Mouse (Mus musculus) stomach, postnatal 0 days (tissue): ENCODE data around the gene Scfd1.

ENCODE experiments used
- CTCF ChIP-seq: IDR thresholded peaks from 2 replicates; pipeline ENCODE4 v1.5.1; 2016; ENCODE audit warnings: antibody characterized with exemption, low read depth, mild to moderate bottlenecking, moderate library complexity
- EP300 ChIP-seq: optimal IDR thresholded peaks from 2 replicates; pipeline ENCODE3; 2016; ENCODE audit warnings: antibody characterized with exemption

DNA sequence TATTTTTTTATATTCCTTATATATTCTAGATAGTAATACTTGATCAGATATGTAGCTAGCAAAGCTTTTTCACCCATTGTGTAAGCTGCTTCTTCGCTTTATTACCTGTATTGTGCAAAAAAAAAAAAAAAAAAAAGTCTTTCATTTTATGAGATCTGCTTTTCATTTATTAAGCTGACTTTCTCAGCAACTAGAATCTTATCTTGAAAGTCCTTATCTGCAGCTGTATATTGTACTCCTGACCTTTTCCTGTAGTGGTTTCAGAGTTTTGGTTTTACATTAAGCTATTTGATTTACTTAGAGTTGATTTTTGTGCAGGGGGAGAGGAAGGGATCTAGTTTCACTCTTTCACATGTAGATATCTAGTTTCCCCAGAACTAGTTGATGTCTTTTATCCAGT, 40.3 kb upstream of the Scfd1 start:
- TF ChIP-seq CTCF (no peak), EP300 (no peak)
